In the genomic region with DNA sequence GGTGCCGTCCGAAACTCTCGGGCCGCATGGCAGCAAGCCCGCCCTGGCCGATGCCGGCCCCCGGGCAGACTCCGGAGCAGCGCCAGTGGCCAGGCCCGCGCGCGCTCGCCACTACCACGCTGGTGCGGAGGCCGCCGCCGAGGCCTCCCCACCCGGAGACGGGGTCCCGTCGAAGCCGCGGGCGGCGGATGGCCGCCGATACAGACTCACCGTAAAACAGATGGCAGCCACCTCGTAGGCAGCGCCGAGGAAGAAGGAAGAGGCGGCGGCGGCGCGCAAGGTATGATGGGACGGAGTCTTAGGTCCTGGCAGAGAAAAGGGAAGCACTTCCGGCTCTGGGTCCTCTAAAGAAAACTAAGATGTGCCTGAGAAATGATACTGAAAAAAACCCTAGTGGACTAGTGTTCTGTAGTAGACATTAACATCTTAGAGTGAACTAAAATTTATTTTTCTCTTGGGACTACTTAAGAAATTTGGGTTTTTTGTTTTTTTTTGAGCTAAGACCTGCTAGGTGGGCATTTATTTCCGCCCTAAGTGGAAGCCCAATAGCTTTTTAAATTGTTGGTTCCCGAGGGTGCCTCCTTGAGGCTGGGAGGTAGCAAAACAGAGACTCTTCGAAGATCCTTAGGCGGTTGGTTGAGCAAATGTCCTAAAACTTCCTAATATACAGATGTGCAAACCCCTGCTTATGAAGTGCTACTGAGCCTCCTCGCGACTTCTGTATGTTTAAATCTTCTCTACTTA, we compare ENCODE assay signal across 7 mouse cellular contexts. TPM values are rescaled to one million over a fixed set of nuclear protein-coding genes. Genes with fewer than 3 reads are reported as not detected.
DNase-seq lines count a peak whose midpoint lies in the region; ATAC-seq lines count a peak whose summit lies in the region.

A gene (minus strand): TSS at position 260 of the 744 bp plus-strand sequence.

- no peaks in the 10 kb centered on the region for H3K9me3 ChIP-seq in embryonic facial prominence, embryonic 11.5 days (replicated peaks; ENCODE audit: control insufficient read depth, low read length)
- no peaks in the 10 kb centered on the region for H3K9me3 ChIP-seq in limb, embryonic 10.5 days (replicated peaks)
- no peaks in the 10 kb centered on the region for H3K9me3 ChIP-seq in midbrain, embryonic 13.5 days

- ATAC-seq in embryonic facial prominence, embryonic 11.5 days (replicated peaks; ENCODE audit: insufficient number of reproducible peaks, low FRiP score, low TSS enrichment, low read depth): peak; percentile 72
- peak; percentile 84 for ATAC-seq in granulocyte monocyte progenitor cell, adult 5-6 weeks (replicated peaks; ENCODE audit: poor library complexity, severe bottlenecking)
- ATAC-seq in midbrain, embryonic 13.5 days: peak; percentile 89

- peak; percentile 91 for DNase-seq in adrenal gland, postnatal 14 days
- DNase-seq in embryonic facial prominence, embryonic 11.5 days (ENCODE audit: low spot score): peak; percentile 93
- DNase-seq in kidney, adult 11 months: peak; percentile 84
- peak; percentile 89 for DNase-seq in limb, embryonic 10.5 days (ENCODE audit: low spot score)
- DNase-seq in spleen, adult 12 weeks (ENCODE audit: low spot score): peak; percentile 82

- H3K27ac ChIP-seq in embryonic facial prominence, embryonic 11.5 days (replicated peaks; ENCODE audit: low read depth, low read length): peak within 1 kb of the TSS; percentile 88
- H3K27ac ChIP-seq in limb, embryonic 10.5 days: peak within 1 kb of the TSS; percentile 98
- peak within 1 kb of the TSS; percentile 97 for H3K27ac ChIP-seq in midbrain, embryonic 13.5 days

- H3K27me3 ChIP-seq in embryonic facial prominence, embryonic 11.5 days (ENCODE audit: control insufficient read depth, insufficient read depth, low read length): no peaks in the 10 kb centered on the region
- no peaks in the 10 kb centered on the region for H3K27me3 ChIP-seq in limb, embryonic 10.5 days (ENCODE audit: low read depth, poor library complexity, severe bottlenecking)
- H3K27me3 ChIP-seq in midbrain, embryonic 13.5 days: no peaks in the 10 kb centered on the region

- peak within 1 kb of the TSS; percentile 80 for H3K4me2 ChIP-seq in embryonic facial prominence, embryonic 11.5 days (ENCODE audit: low read depth, low read length)
- peak within 1 kb of the TSS; percentile 90 for H3K4me2 ChIP-seq in midbrain, embryonic 13.5 days (replicated peaks)

- H3K9ac ChIP-seq in embryonic facial prominence, embryonic 11.5 days (replicated peaks; ENCODE audit: low read length): peak within 1 kb of the TSS; percentile 100
- H3K9ac ChIP-seq in midbrain, embryonic 13.5 days (replicated peaks): peak within 1 kb of the TSS; percentile 100

- H3K4me1 ChIP-seq in embryonic facial prominence, embryonic 11.5 days (ENCODE audit: control insufficient read depth, insufficient read depth, low read length): no peaks in the 10 kb centered on the region; the same call in 1 of the 2 replicates
- peaks cover 16% of the 10 kb centered on the region for H3K4me1 ChIP-seq in limb, embryonic 10.5 days
- peaks cover 27% of the 10 kb centered on the region for H3K4me1 ChIP-seq in midbrain, embryonic 13.5 days (replicated peaks)

- WGBS in embryonic facial prominence, embryonic 11.5 days: under 1% methylated on average over 47 of the region's 47 CpGs
- under 1% methylated on average over 47 of the region's 47 CpGs for WGBS in limb, embryonic 10.5 days
- under 1% methylated on average over 47 of the region's 47 CpGs for WGBS in midbrain, embryonic 13.5 days

- peaks cover 15% of the 10 kb centered on the region for H3K36me3 ChIP-seq in embryonic facial prominence, embryonic 11.5 days (replicated peaks; ENCODE audit: control insufficient read depth, insufficient read depth, low read depth, low read length)
- peaks cover 42% of the 10 kb centered on the region for H3K36me3 ChIP-seq in limb, embryonic 10.5 days
- peaks cover 37% of the 10 kb centered on the region for H3K36me3 ChIP-seq in midbrain, embryonic 13.5 days

- H3K4me3 ChIP-seq in embryonic facial prominence, embryonic 11.5 days (ENCODE audit: low read depth, low read length): peak within 1 kb of the TSS; percentile 100
- peak within 1 kb of the TSS; percentile 99 for H3K4me3 ChIP-seq in limb, embryonic 10.5 days
- H3K4me3 ChIP-seq in midbrain, embryonic 13.5 days (replicated peaks): peak within 1 kb of the TSS; percentile 99

RNA-seq across cellular contexts. Expression of the gene that starts here (rescaled TPM):
- total RNA-seq in adrenal gland, postnatal 14 days (2021): 1,105 and 1,295 TPM in 2 replicates
- 2,072 and 2,207 TPM in 2 replicates for polyA plus RNA-seq in embryonic facial prominence, embryonic 11.5 days (2014; fragmentation: Nextera tagmentation; extraction: Ambion mirVana)
- total RNA-seq in granulocyte monocyte progenitor cell, adult 5-6 weeks (2014; fragmentation: Nextera tagmentation): 4,964 and 5,314 TPM in 2 replicates
- 4,316 and 4,490 TPM in 2 replicates for total RNA-seq in granulocyte monocyte progenitor cell, adult 5-6 weeks (2017)
- 1,689 and 1,952 TPM in 2 replicates for polyA plus RNA-seq in limb, embryonic 10.5 days (2016; fragmentation: Nextera tagmentation; extraction: Ambion mirVana)
- polyA plus RNA-seq in midbrain, embryonic 13.5 days (2015; fragmentation: Nextera tagmentation; extraction: Ambion mirVana): 1,380 and 1,385 TPM in 2 replicates

Comparison
In these comparisons a context has a peak if more than half of its experiments do, and no peak if none do; other contexts are left out.
1. Peak in every context shown above with its lines: DNase-seq, ATAC-seq, H3K4me3 ChIP-seq and H3K27ac ChIP-seq.